Mouse (Mus musculus): ENCODE measurements at regions not wholly inside any gene's neighbourhood (a gene's known extent, or its start where the extent isn't known, plus 50 kb on each side); places are given as distances from the start of the nearest gene placed in this dataset.
"Not testable (repeated sequence)": the region's sequence is repeated elsewhere in the genome, so short reads cannot be mapped to it uniquely, and the experiment has no call there.

GRCm38 (mm10) chrX:50549713-50550112 is 121.4 kb upstream of the Olfr1324 start:
- H3K36me3 ChIP-seq (ENCODE audit: control insufficient read depth, insufficient read depth, low read length) = no peaks in the 10 kb centered on the region
- no peak overlapping the region; the same call in 1 of the 2 replicates for H3K4me2 ChIP-seq (replicated peaks; ENCODE audit: low read depth, low read length)
- no peaks in the 10 kb centered on the region for H3K27me3 ChIP-seq (ENCODE audit: control insufficient read depth, insufficient read depth, low read length)
- no peak overlapping the region for H3K27ac ChIP-seq (ENCODE audit: low read length)
- no peak for ATAC-seq (ENCODE audit: insufficient number of reproducible peaks, insufficient read depth, low FRiP score, low read depth)
- no peaks in the 10 kb centered on the region for H3K9me3 ChIP-seq (ENCODE audit: control insufficient read depth, low read depth, low read length)
- H3K4me3 ChIP-seq (ENCODE audit: low read depth, low read length) = peak overlapping the region; percentile 22; the same call in 1 of the 2 replicates
- WGBS = 55% methylated on average over 3 of the region's 3 CpGs
- H3K9ac ChIP-seq (replicated peaks; ENCODE audit: low read depth, low read length) = no peak overlapping the region
- H3K4me1 ChIP-seq (ENCODE audit: control insufficient read depth, insufficient read depth, low read length) = no peaks in the 10 kb centered on the region

- WGBS = 64% methylated on average over 4 of the region's 4 CpGs
- not testable (repeated sequence) for H3K9ac ChIP-seq (replicated peaks; ENCODE audit: low read depth, low read length); ATAC-seq (ENCODE audit: insufficient number of reproducible peaks, insufficient read depth, low FRiP score, low read depth); H3K4me1 ChIP-seq (ENCODE audit: control insufficient read depth, insufficient read depth, low read length); H3K36me3 ChIP-seq (ENCODE audit: control insufficient read depth, insufficient read depth, low read length); H3K9me3 ChIP-seq (ENCODE audit: control insufficient read depth, low read depth, low read length); H3K27me3 ChIP-seq (ENCODE audit: control insufficient read depth, insufficient read depth, low read length); H3K27ac ChIP-seq (ENCODE audit: low read length)
- Histone ChIP-seq H3K4me3 (ENCODE audit: low read depth, low read length) (peak overlapping the region; percentile 30), H3K4me2 (replicated peaks; ENCODE audit: low read depth, low read length) (0 out of 2 replicates have a peak overlapping the region, but pooled peaks have one; percentile 10)
These were observed 109.5 kb upstream of the Olfr1324 start for GRCm38 (mm10) chrX:50537785-50538159.

- H3K9ac ChIP-seq (replicated peaks; ENCODE audit: low read depth, low read length) = no peak overlapping the region
- H3K27me3 ChIP-seq (ENCODE audit: control insufficient read depth, insufficient read depth, low read length) = no peaks in the 10 kb centered on the region
- H3K9me3 ChIP-seq (ENCODE audit: control insufficient read depth, low read depth, low read length) = no peaks in the 10 kb centered on the region
- H3K27ac ChIP-seq (ENCODE audit: low read length) = no peak overlapping the region
- 47% methylated on average over 19 of the region's 19 CpGs for WGBS
- H3K4me2 ChIP-seq (replicated peaks; ENCODE audit: low read depth, low read length) = 0 out of 2 replicates have a peak overlapping the region, but pooled peaks have one; percentile 10
- H3K4me3 ChIP-seq (ENCODE audit: low read depth, low read length) = peak overlapping the region; percentile 30
- H3K36me3 ChIP-seq (ENCODE audit: control insufficient read depth, insufficient read depth, low read length) = no peaks in the 10 kb centered on the region
- H3K4me1 ChIP-seq (ENCODE audit: control insufficient read depth, insufficient read depth, low read length) = no peaks in the 10 kb centered on the region
- no peak for ATAC-seq (ENCODE audit: insufficient number of reproducible peaks, insufficient read depth, low FRiP score, low read depth)
These were observed 109.0 kb upstream of the Olfr1324 start for GRCm38 (mm10) chrX:50537122-50537784.

GRCm38 (mm10) chrX:50504047-50504446 is 75.7 kb upstream of the Olfr1324 start:
- WGBS = 16% methylated on average over 3 of the region's 3 CpGs
- no peaks in the 10 kb centered on the region for H3K36me3 ChIP-seq (ENCODE audit: control insufficient read depth, insufficient read depth, low read length)
- no peak overlapping the region for H3K27ac ChIP-seq (ENCODE audit: low read length)
- no peak overlapping the region for H3K4me2 ChIP-seq (replicated peaks; ENCODE audit: low read depth, low read length)
- no peak overlapping the region for H3K9ac ChIP-seq (replicated peaks; ENCODE audit: low read depth, low read length)
- H3K27me3 ChIP-seq (ENCODE audit: control insufficient read depth, insufficient read depth, low read length) = no peaks in the 10 kb centered on the region
- no peaks in the 10 kb centered on the region for H3K9me3 ChIP-seq (ENCODE audit: control insufficient read depth, low read depth, low read length)
- H3K4me1 ChIP-seq (ENCODE audit: control insufficient read depth, insufficient read depth, low read length) = no peaks in the 10 kb centered on the region
- H3K4me3 ChIP-seq (ENCODE audit: low read depth, low read length) = no peak overlapping the region
- no peak for ATAC-seq (ENCODE audit: insufficient number of reproducible peaks, insufficient read depth, low FRiP score, low read depth)

- no peak overlapping the region for H3K4me3 ChIP-seq (ENCODE audit: low read depth, low read length)
- no peak overlapping the region for H3K27ac ChIP-seq (ENCODE audit: low read length)
- H3K4me1 ChIP-seq (ENCODE audit: control insufficient read depth, insufficient read depth, low read length) = no peaks in the 10 kb centered on the region
- H3K4me2 ChIP-seq (replicated peaks; ENCODE audit: low read depth, low read length) = no peak overlapping the region
- H3K9me3 ChIP-seq (ENCODE audit: control insufficient read depth, low read depth, low read length) = no peaks in the 10 kb centered on the region
- H3K9ac ChIP-seq (replicated peaks; ENCODE audit: low read depth, low read length) = no peak overlapping the region
- 50% methylated on average over 1 of the region's 1 CpGs for WGBS
- H3K27me3 ChIP-seq (ENCODE audit: control insufficient read depth, insufficient read depth, low read length) = no peaks in the 10 kb centered on the region
- ATAC-seq (ENCODE audit: insufficient number of reproducible peaks, insufficient read depth, low FRiP score, low read depth) = no peak
- no peaks in the 10 kb centered on the region for H3K36me3 ChIP-seq (ENCODE audit: control insufficient read depth, insufficient read depth, low read length)
These were observed 72.9 kb upstream of the Olfr1324 start for GRCm38 (mm10) chrX:50501181-50501580.

- H3K27ac ChIP-seq (ENCODE audit: low read length); H3K9ac ChIP-seq (replicated peaks; ENCODE audit: low read depth, low read length); H3K4me1 ChIP-seq (ENCODE audit: control insufficient read depth, insufficient read depth, low read length); H3K36me3 ChIP-seq (ENCODE audit: control insufficient read depth, insufficient read depth, low read length); H3K27me3 ChIP-seq (ENCODE audit: control insufficient read depth, insufficient read depth, low read length); H3K4me3 ChIP-seq (ENCODE audit: low read depth, low read length); H3K9me3 ChIP-seq (ENCODE audit: control insufficient read depth, low read depth, low read length); H3K4me2 ChIP-seq (replicated peaks; ENCODE audit: low read depth, low read length); ATAC-seq (ENCODE audit: insufficient number of reproducible peaks, insufficient read depth, low FRiP score, low read depth): not testable (repeated sequence)
- WGBS = 57% methylated on average over 9 of the region's 9 CpGs
These were observed 62.2 kb upstream of the Olfr1324 start for GRCm38 (mm10) chrX:50490477-50490967.
